Mouse (Mus musculus) G1E (cell line): ENCODE data around the gene Cep126.

ENCODE experiments used
- CTCF ChIP-seq: IDR thresholded peaks from 2 replicates; pipeline ENCODE4 v1.5.1; 2012; ENCODE audit warnings: low read depth, low read length, inconsistent platforms, mixed read lengths
- GATA1 ChIP-seq: IDR thresholded peaks from 2 replicates; pipeline ENCODE4 v1.6.1; 2012; ENCODE audit warnings: borderline replicate concordance, low read length, inconsistent platforms, mixed read lengths
- TAL1 ChIP-seq: conservative IDR thresholded peaks from 2 replicates; pipeline ENCODE4 v1.6.1; 2012; ENCODE audit warnings: low read depth, low read length, inconsistent platforms, mixed read lengths

GRCm38 (mm10) chr9:8100962-8101361, 33.1 kb downstream of the Cep126 start:
- TF ChIP-seq CTCF = no peak
- TF ChIP-seq GATA1 = no peak
- TF ChIP-seq TAL1 = no peak
